ENCODE assay signal across 15 mouse cellular contexts in genomic region chr16:8947846-8948245, GRCm38 (mm10).
A peak's percentile ranks its signal among the peaks of the same experiment; 100 is the strongest.
DNase-seq lines count a peak whose midpoint lies in the region; ATAC-seq and TF ChIP-seq lines count a peak whose summit lies in the region.
"Had no signal": no experiment of that assay in that cellular context is flagged by ENCODE, and none has a peak within 500 bp of the region (broad histone marks: within the 10 kb centered on the region; RNA-seq: fewer than 3 reads in every experiment).

No protein-coding gene starts in this region.

- no peak overlapping the region for H3K4me3 ChIP-seq in lung, postnatal 0 days (ENCODE audit: low read depth, low read length)
- no peak overlapping the region for H3K4me3 ChIP-seq in lung, adult 2 months (replicated peaks; ENCODE audit: extremely low read depth, low read depth, low read length)
- H3K4me3 ChIP-seq in intestine, embryonic 16.5 days (ENCODE audit: low read length), result no peak overlapping the region
- H3K4me3 ChIP-seq: erythroblast, embryonic 14.5 days had no signal

- no peak overlapping the region for H3K9ac ChIP-seq in lung, postnatal 0 days (replicated peaks; ENCODE audit: low read depth)
- no peak overlapping the region for H3K9ac ChIP-seq in intestine, embryonic 16.5 days (ENCODE audit: low read depth, low read length)

- no peaks in the 10 kb centered on the region for H3K27me3 ChIP-seq in lung, postnatal 0 days (replicated peaks; ENCODE audit: insufficient read depth, low read length)
- H3K27me3 ChIP-seq in intestine, embryonic 16.5 days (replicated peaks; ENCODE audit: control insufficient read depth, insufficient read depth, low read length), result no peaks in the 10 kb centered on the region

- peak; percentile 46 for DNase-seq in heart, adult 11 months
- no peak for DNase-seq in heart, postnatal 14 days
- peak; percentile 21 for DNase-seq in lung, postnatal 0 days (ENCODE audit: low spot score)
- DNase-seq in lung, adult 2 months, result no peak
- peak; percentile 91 for DNase-seq in brain, embryonic 14.5 days (ENCODE audit: low read depth)
- DNase-seq in spleen, postnatal 10 days (ENCODE audit: low spot score in 2 of 2), result no peak
- DNase-seq in gastrocnemius, postnatal 14 days, result no peak
- DNase-seq: cerebellum, adult 11-12 months; heart, postnatal 36 days; kidney, adult 18-20 months; kidney, postnatal 36 days; layer of hippocampus, postnatal 36 days; thymus, adult 2 months had no signal

- ATAC-seq in lung, postnatal 0 days, result no peak; the same call in 1 of the 2 replicates
- ATAC-seq in intestine, embryonic 16.5 days, result peak; percentile 91

- H3K4me2 ChIP-seq in lung, postnatal 0 days (replicated peaks; ENCODE audit: low read depth, low read length), result no peak overlapping the region
- no peak overlapping the region for H3K4me2 ChIP-seq in intestine, embryonic 16.5 days (ENCODE audit: low read depth, low read length)

- TF ChIP-seq POLR2A in lung, adult 2 months (IDR thresholded peaks at IDR 0.05; ENCODE audit: borderline replicate concordance, extremely low read depth, low read depth, low read length), result no peak
- no peak for TF ChIP-seq POLR2A in brain, embryonic 14.5 days (IDR thresholded peaks at IDR 0.05; ENCODE audit: borderline replicate concordance, extremely low read depth, insufficient read depth, insufficient read length, poor library complexity, severe bottlenecking)

- TF ChIP-seq CTCF in lung, postnatal 0 days (IDR thresholded peaks at IDR 0.05), result no peak
- TF ChIP-seq CTCF in lung, adult 2 months (IDR thresholded peaks at IDR 0.05; ENCODE audit: insufficient read depth, low read length), result no peak
- no peak for TF ChIP-seq CTCF in brain, embryonic 14.5 days (IDR thresholded peaks at IDR 0.05; ENCODE audit: borderline replicate concordance, extremely low read depth, insufficient read depth, insufficient read length)

- intact Hi-C loops in heart, postnatal 14 days (cut with DNase I), result no loop called here
- intact Hi-C loops in gastrocnemius, postnatal 14 days (cut with DNase I; ENCODE audit: low total_unique reads), result no loop called here

- H3K27ac ChIP-seq in lung, postnatal 0 days (ENCODE audit: low read length), result no peak overlapping the region
- H3K27ac ChIP-seq in intestine, embryonic 16.5 days (ENCODE audit: low read length), result no peak overlapping the region

- WGBS in lung, postnatal 0 days, result 38% methylated on average over 5 of the region's 5 CpGs
- WGBS in lung, adult 2 months, result 49% methylated on average over 5 of the region's 5 CpGs
- WGBS in intestine, embryonic 16.5 days, result 52% methylated on average over 5 of the region's 5 CpGs

- no peaks in the 10 kb centered on the region for H3K36me3 ChIP-seq in lung, postnatal 0 days (ENCODE audit: insufficient read depth, low read length)
- H3K36me3 ChIP-seq in intestine, embryonic 16.5 days (ENCODE audit: control insufficient read depth, insufficient read depth, low read length), result no peaks in the 10 kb centered on the region

- H3K9me3 ChIP-seq in lung, postnatal 0 days (ENCODE audit: low read length), result no peaks in the 10 kb centered on the region
- no peaks in the 10 kb centered on the region for H3K9me3 ChIP-seq in intestine, embryonic 16.5 days (ENCODE audit: control insufficient read depth, low read length)

- no peak for TF ChIP-seq EP300 in lung, postnatal 0 days (IDR thresholded peaks at IDR 0.05)

- H3K4me1 ChIP-seq in lung, postnatal 0 days (ENCODE audit: insufficient read depth, low read depth, low read length), result no peaks in the 10 kb centered on the region
- no peaks in the 10 kb centered on the region for H3K4me1 ChIP-seq in lung, adult 2 months (ENCODE audit: control insufficient read depth, insufficient read depth, low read length)
- H3K4me1 ChIP-seq in intestine, embryonic 16.5 days (ENCODE audit: control insufficient read depth, insufficient read depth, low read length), result no peaks in the 10 kb centered on the region

Comparison
In these comparisons a context has a peak if more than half of its experiments do, and no peak if none do; other contexts are left out.
1. DNase-seq: peak in heart, adult 11 months (single experiment), lung, postnatal 0 days (single experiment) and brain, embryonic 14.5 days (single experiment); none in heart, postnatal 14 days (0 of 2), lung, adult 2 months (single experiment), spleen, postnatal 10 days (0 of 2) and gastrocnemius, postnatal 14 days (single experiment).